Mouse (Mus musculus): ENCODE data around the gene Plekhj1. TPM values are rescaled to one million over a fixed set of nuclear protein-coding genes. Genes with fewer than 3 reads are reported as not detected.

Gene Plekhj1
- polyA plus RNA-seq, 1 experiment from 2014 or later = 142 TPM

- H3K4me3 ChIP-seq = peak within 1 kb of the TSS; percentile 98
- 2% methylated on average over 39 of the region's 57 CpGs for WGBS
- peak within 1 kb of the TSS; percentile 96 for H3K9ac ChIP-seq
- no peaks in the 10 kb centered on the region for H3K9me3 ChIP-seq
- no peaks in the 10 kb centered on the region for H3K27me3 ChIP-seq
- H3K27ac ChIP-seq = peak within 1 kb of the TSS; percentile 86
- H3K4me2 ChIP-seq (replicated peaks) = peak within 1 kb of the TSS; percentile 98
- peaks cover 37% of the 10 kb centered on the region for H3K4me1 ChIP-seq
- no peaks in the 10 kb centered on the region for H3K36me3 ChIP-seq
- peak; percentile 86 for ATAC-seq (ENCODE audit: insufficient number of reproducible peaks, insufficient read depth, low FRiP score, low TSS enrichment)
Measured at GRCm38 (mm10) chr10:80754594-80755290, 43.7 kb downstream of the Plekhj1 start, which contains the start of gene Dot1l. TSS of gene Dot1l (plus strand) at chr10:80755206.

DNA sequence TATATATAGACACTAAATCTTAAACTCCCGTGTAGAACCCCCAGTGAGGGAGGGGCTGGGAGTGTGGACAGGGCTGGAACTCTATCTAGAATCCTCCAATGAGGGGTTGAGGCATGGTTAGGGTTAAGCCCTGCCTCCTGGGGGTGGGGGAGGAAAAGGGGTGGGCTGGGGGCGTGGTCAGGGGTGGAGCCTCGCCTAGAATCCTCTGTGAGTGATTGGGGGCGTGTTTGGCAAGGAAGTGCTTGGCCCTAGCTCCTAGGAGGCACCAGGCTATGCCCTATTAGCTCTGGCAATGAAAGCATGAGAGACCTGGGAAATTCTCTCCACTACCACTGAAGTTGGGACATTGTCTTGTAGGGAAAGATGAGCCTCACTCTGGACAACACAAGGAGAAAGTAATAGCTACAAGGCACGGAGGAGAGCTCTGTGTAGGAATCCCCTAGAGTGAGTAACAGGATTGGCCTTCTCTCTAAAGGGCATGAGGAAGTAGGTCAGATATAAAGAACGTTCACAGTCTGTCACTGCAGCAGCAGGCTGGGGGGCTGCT is 46.3 kb downstream of the Plekhj1 start:
- H3K9me3 ChIP-seq = no peaks in the 10 kb centered on the region
- ATAC-seq (ENCODE audit: insufficient number of reproducible peaks, insufficient read depth, low FRiP score, low TSS enrichment) = 0 out of 2 replicates have a peak, but pooled peaks have one; percentile 17
- H3K9ac ChIP-seq = no peak overlapping the region
- H3K4me3 ChIP-seq = 0 out of 2 replicates have a peak overlapping the region, but pooled peaks have one; percentile 0
- no peaks in the 10 kb centered on the region for H3K27me3 ChIP-seq
- peak overlapping the region; percentile 35 for H3K4me2 ChIP-seq (replicated peaks)
- 3% methylated on average over 6 of the region's 6 CpGs for WGBS
- H3K27ac ChIP-seq = no peak overlapping the region
- H3K36me3 ChIP-seq = no peaks in the 10 kb centered on the region
- H3K4me1 ChIP-seq = peaks cover 20% of the 10 kb centered on the region

- 15% methylated on average over 16 of the region's 16 CpGs for WGBS
- Histone ChIP-seq H3K4me2 (replicated peaks) (peak overlapping the region; percentile 35), H3K9ac (no peak overlapping the region), H3K4me3 (0 out of 2 replicates have a peak overlapping the region, but pooled peaks have one; percentile 0), H3K9me3 (no peaks in the 10 kb centered on the region), H3K36me3 (no peaks in the 10 kb centered on the region), H3K4me1 (peaks cover 11% of the 10 kb centered on the region), H3K27ac (no peak overlapping the region), H3K27me3 (no peaks in the 10 kb centered on the region)
- no peak for ATAC-seq (ENCODE audit: insufficient number of reproducible peaks, insufficient read depth, low FRiP score, low TSS enrichment)
Measured at GRCm38 (mm10) chr10:80751188-80751832, 47.1 kb downstream of the Plekhj1 start.

- Histone ChIP-seq H3K27me3 (no peaks in the 10 kb centered on the region), H3K4me2 (replicated peaks) (no peak overlapping the region), H3K27ac (no peak overlapping the region), H3K4me1 (peaks cover 6% of the 10 kb centered on the region; the same call in 1 of the 2 replicates), H3K4me3 (no peak overlapping the region), H3K36me3 (no peaks in the 10 kb centered on the region), H3K9me3 (no peaks in the 10 kb centered on the region), H3K9ac (no peak overlapping the region)
- no peak for ATAC-seq (ENCODE audit: insufficient number of reproducible peaks, insufficient read depth, low FRiP score, low TSS enrichment)
- WGBS = 11% methylated on average over 6 of the region's 6 CpGs
Measured at GRCm38 (mm10) chr10:80748609-80749008, 49.8 kb downstream of the Plekhj1 start.

DNA sequence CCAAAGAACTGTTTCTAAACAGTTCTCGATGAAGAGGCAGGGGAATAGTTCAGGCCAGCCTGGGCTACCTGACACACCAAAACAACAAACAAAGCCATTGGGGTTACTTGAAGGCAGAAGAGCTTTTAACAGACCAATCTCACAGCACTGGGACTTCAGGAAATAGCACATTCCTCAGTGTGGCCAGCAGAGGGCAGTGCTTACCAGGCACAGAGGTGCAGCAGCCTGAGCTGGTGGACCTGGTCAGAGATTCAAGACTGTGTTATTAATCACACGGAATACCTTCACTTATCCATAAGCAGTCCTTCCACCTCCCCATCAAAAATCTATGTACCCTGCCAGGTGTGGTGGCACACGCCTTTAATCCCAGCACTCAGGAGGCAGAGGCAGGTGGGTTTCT is 51.0 kb downstream of the Plekhj1 start:
- ATAC-seq (ENCODE audit: insufficient number of reproducible peaks, insufficient read depth, low FRiP score, low TSS enrichment) = no peak
- no peaks in the 10 kb centered on the region for H3K36me3 ChIP-seq
- no peak overlapping the region for H3K9ac ChIP-seq
- no peak overlapping the region for H3K4me3 ChIP-seq
- no peaks in the 10 kb centered on the region for H3K27me3 ChIP-seq
- H3K4me2 ChIP-seq (replicated peaks) = no peak overlapping the region
- peaks cover 7% of the 10 kb centered on the region; the same call in 1 of the 2 replicates for H3K4me1 ChIP-seq
- 16% methylated on average over 3 of the region's 3 CpGs for WGBS
- H3K27ac ChIP-seq = no peak overlapping the region
- H3K9me3 ChIP-seq = no peaks in the 10 kb centered on the region

MicroRNAs within 50 kb of the gene (microRNA counts, 519-probe panel; counts per million panel counts)
- 460 counts per million, percentile 65 among the panel's probes with 10 or more counts for microRNA mmu-miR-1982

Small RNA genes within 50 kb of the gene (microRNA-seq; reads per million reads assigned to microRNA genes)
- gene Mir1982 = 4.4 reads per million, percentile 18 among the genes with 10 or more reads in this experiment

Other genes starting within 250 kb of the Plekhj1 start
- 32.9 and 33.1 TPM in 2 replicates for gene Rexo1, start 237.1 kb downstream of the Plekhj1 start, polyA plus RNA-seq (2016; fragmentation: Nextera tagmentation; extraction: Ambion mirVana)
- 12.4 and 12.5 TPM in 2 replicates for gene Klf16, start 221.3 kb downstream of the Plekhj1 start, polyA plus RNA-seq (2016; fragmentation: Nextera tagmentation; extraction: Ambion mirVana)
- gene Abhd17a, start 208.3 kb downstream of the Plekhj1 start, polyA plus RNA-seq (2016; fragmentation: Nextera tagmentation; extraction: Ambion mirVana) = 123 and 125 TPM in 2 replicates
- gene Scamp4, start 195.8 kb downstream of the Plekhj1 start, polyA plus RNA-seq (2016; fragmentation: Nextera tagmentation; extraction: Ambion mirVana) = 77.4 and 80.6 TPM in 2 replicates
- gene Adat3, start 195.7 kb downstream of the Plekhj1 start, polyA plus RNA-seq (2016; fragmentation: Nextera tagmentation; extraction: Ambion mirVana) = 7.0 and 7.8 TPM in 2 replicates
- gene Gm49322, start 192.6 kb downstream of the Plekhj1 start, polyA plus RNA-seq (2016; fragmentation: Nextera tagmentation; extraction: Ambion mirVana) = 4.7 and 5.9 TPM in 2 replicates
- 250 and 263 TPM in 2 replicates for gene Csnk1g2, start 175.8 kb downstream of the Plekhj1 start, polyA plus RNA-seq (2016; fragmentation: Nextera tagmentation; extraction: Ambion mirVana)
- 109 and 110 TPM in 2 replicates for gene Btbd2, start 141.6 kb downstream of the Plekhj1 start, polyA plus RNA-seq (2016; fragmentation: Nextera tagmentation; extraction: Ambion mirVana)
- gene Mknk2, start 120.5 kb downstream of the Plekhj1 start, polyA plus RNA-seq (2016; fragmentation: Nextera tagmentation; extraction: Ambion mirVana) = 117 and 122 TPM in 2 replicates
- gene Mob3a, start 96.6 kb downstream of the Plekhj1 start, polyA plus RNA-seq (2016; fragmentation: Nextera tagmentation; extraction: Ambion mirVana) = 57.4 and 60.9 TPM in 2 replicates
- 20.5 and 23.6 TPM in 2 replicates for gene Izumo4, start 96.4 kb downstream of the Plekhj1 start, polyA plus RNA-seq (2016; fragmentation: Nextera tagmentation; extraction: Ambion mirVana)
- 84.7 and 85.8 TPM in 2 replicates for gene Ap3d1, start 56.4 kb downstream of the Plekhj1 start, polyA plus RNA-seq (2016; fragmentation: Nextera tagmentation; extraction: Ambion mirVana)
- 23.5 and 26.1 TPM in 2 replicates for gene Dot1l, start 43.4 kb downstream of the Plekhj1 start, polyA plus RNA-seq (2016; fragmentation: Nextera tagmentation; extraction: Ambion mirVana)
- gene Sf3a2, start 428 bp downstream of the Plekhj1 start, polyA plus RNA-seq (2016; fragmentation: Nextera tagmentation; extraction: Ambion mirVana) = 64.8 and 71.7 TPM in 2 replicates
- gene Amh, start 6.6 kb upstream of the Plekhj1 start, polyA plus RNA-seq (2016; fragmentation: Nextera tagmentation; extraction: Ambion mirVana) = not detected in 2 replicates
- 1.6 and 1.8 TPM in 2 replicates for gene Jsrp1, start 14.9 kb upstream of the Plekhj1 start, polyA plus RNA-seq (2016; fragmentation: Nextera tagmentation; extraction: Ambion mirVana)
- gene Oaz1, start 28.0 kb upstream of the Plekhj1 start, polyA plus RNA-seq (2016; fragmentation: Nextera tagmentation; extraction: Ambion mirVana) = 1,786 and 1,871 TPM in 2 replicates
- 1.7 and 2.1 TPM in 2 replicates for gene Lingo3, start 45.4 kb upstream of the Plekhj1 start, polyA plus RNA-seq (2016; fragmentation: Nextera tagmentation; extraction: Ambion mirVana)
- 314 and 329 TPM in 2 replicates for gene Lsm7, start 56.6 kb upstream of the Plekhj1 start, polyA plus RNA-seq (2016; fragmentation: Nextera tagmentation; extraction: Ambion mirVana)
- gene Sppl2b, start 56.6 kb upstream of the Plekhj1 start, polyA plus RNA-seq (2016; fragmentation: Nextera tagmentation; extraction: Ambion mirVana) = 52.0 and 53.0 TPM in 2 replicates
- gene Tmprss9, start 73.2 kb upstream of the Plekhj1 start, polyA plus RNA-seq (2016; fragmentation: Nextera tagmentation; extraction: Ambion mirVana) = 0.09 and 0.10 TPM in 2 replicates
- 308 and 322 TPM in 2 replicates for gene Timm13, start 102.3 kb upstream of the Plekhj1 start, polyA plus RNA-seq (2016; fragmentation: Nextera tagmentation; extraction: Ambion mirVana)
- 70.3 TPM in 2 replicates for gene Lmnb2, start 119.6 kb upstream of the Plekhj1 start, polyA plus RNA-seq (2016; fragmentation: Nextera tagmentation; extraction: Ambion mirVana)
- 15.9 and 20.5 TPM in 2 replicates for gene Gadd45b, start 131.4 kb upstream of the Plekhj1 start, polyA plus RNA-seq (2016; fragmentation: Nextera tagmentation; extraction: Ambion mirVana)
- gene Gng7, start 216.3 kb upstream of the Plekhj1 start, polyA plus RNA-seq (2016; fragmentation: Nextera tagmentation; extraction: Ambion mirVana) = 11.0 and 11.4 TPM in 2 replicates
- 1.9 and 2.1 TPM in 2 replicates for gene Diras1, start 227.0 kb upstream of the Plekhj1 start, polyA plus RNA-seq (2016; fragmentation: Nextera tagmentation; extraction: Ambion mirVana)
- gene Slc39a3, start 238.8 kb upstream of the Plekhj1 start, polyA plus RNA-seq (2016; fragmentation: Nextera tagmentation; extraction: Ambion mirVana) = 21.8 and 21.9 TPM in 2 replicates

Measured in embryonic facial prominence, embryonic 12.5 days (tissue).